Mouse (Mus musculus) hindbrain, embryonic 15.5 days (tissue): ENCODE measurements around the gene Nr2e1. TPM values are rescaled to one million over a fixed set of nuclear protein-coding genes. Genes with fewer than 3 reads are reported as not detected.

ENCODE experiments used
- ATAC-seq: fragments of 200-750 bp; cut with Nextera tagmentation; 2 replicates; pipeline ENCODE4 v1.8.0; 2017; ENCODE audit warnings: low read depth, moderate number of reproducible peaks, moderate TSS enrichment; ENCODE audit not compliant: low FRiP score
- H3K27ac ChIP-seq: fragments of 300-500 bp; sonication (generic); replicated peaks from 2 replicates; pipeline ENCODE4 v1.5.1; 2015; ENCODE audit warnings: mild to moderate bottlenecking, inconsistent platforms
- H3K27me3 ChIP-seq: fragments of 300-500 bp; sonication (generic); 2 replicates; pipeline ENCODE4 v1.6.1; 2015; ENCODE audit warnings: control low read depth, inconsistent platforms
- H3K36me3 ChIP-seq: fragments of 300-500 bp; sonication (generic); 2 replicates; pipeline ENCODE4 v1.6.1; 2015; ENCODE audit warnings: control low read depth, inconsistent platforms
- H3K4me1 ChIP-seq: fragments of 300-500 bp; sonication (generic); replicated peaks from 2 replicates; pipeline ENCODE4 v1.6.1; 2015; ENCODE audit warnings: control low read depth, inconsistent platforms
- H3K4me2 ChIP-seq: fragments of 300-500 bp; sonication (generic); 2 replicates; pipeline ENCODE4 v1.6.1; 2015; ENCODE audit warnings: moderate library complexity, mild to moderate bottlenecking, inconsistent platforms
- H3K4me3 ChIP-seq: fragments of 300-500 bp; sonication (generic); 2 replicates; pipeline ENCODE4 v1.5.1; 2015; ENCODE audit warnings: mild to moderate bottlenecking, inconsistent platforms
- H3K9ac ChIP-seq: fragments of 300-500 bp; sonication (generic); 2 replicates; pipeline ENCODE4 v1.6.1; 2015; ENCODE audit warnings: inconsistent platforms
- H3K9me3 ChIP-seq: fragments of 300-500 bp; sonication (generic); 2 replicates; pipeline ENCODE4 v1.6.1; 2016; ENCODE audit warnings: control low read depth, inconsistent platforms
- WGBS: fragments of 180-500 bp; shearing (Covaris S2); methylation state at CpG from one replicate; pipeline ENCODE4 v1.1.7; 2015; 5-methylcytosine and 5-hydroxymethylcytosine counted together
- polyA plus RNA-seq: library from polyadenylated mRNA; unstranded; fragments of >200 nt; fragmentation: Nextera tagmentation; extraction: Ambion mirVana; gene quantifications from 2 replicates; pipeline ENCODE4 v1.2.1, GENCODE M21; 2015

Gene Nr2e1
- polyA plus RNA-seq, 1 experiment from 2014 or later: 0.87 TPM

DNA sequence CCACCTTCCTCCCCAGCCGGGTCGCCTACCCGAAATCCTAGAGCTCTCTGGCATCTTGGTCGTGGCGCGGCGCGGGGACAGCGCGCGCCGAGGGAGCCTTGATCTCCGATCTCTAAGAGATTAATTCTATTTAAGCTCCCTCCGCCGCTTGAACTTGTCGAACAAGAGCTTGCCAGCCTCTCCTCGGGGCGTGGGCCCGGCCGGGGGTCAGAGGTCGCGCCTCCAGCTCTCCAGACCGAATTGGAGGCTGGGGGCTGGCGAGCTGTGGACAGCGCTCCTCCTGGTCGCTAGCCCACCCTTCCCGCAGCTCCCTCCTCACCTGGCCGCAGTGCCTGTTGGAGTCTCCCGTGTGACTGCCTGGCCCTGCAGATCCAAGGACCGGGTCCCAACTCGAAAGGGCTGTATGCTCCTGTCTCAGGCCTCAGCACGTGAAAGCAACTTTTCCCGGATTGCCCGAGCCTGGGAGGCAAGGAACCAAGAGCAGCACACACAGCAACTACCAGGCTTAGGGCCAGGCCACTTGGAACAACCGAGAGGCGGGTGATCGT lies 1.1 kb upstream of the Nr2e1 start:
- peaks cover 81% of the 10 kb centered on the region for H3K27me3 ChIP-seq
- under 1% methylated on average over 37 of the region's 37 CpGs for WGBS
- peaks cover 26% of the 10 kb centered on the region for H3K4me1 ChIP-seq
- peak overlapping the region; percentile 46 for H3K4me2 ChIP-seq
- H3K9me3 ChIP-seq: no peaks in the 10 kb centered on the region
- no peak overlapping the region for H3K27ac ChIP-seq
- no peaks in the 10 kb centered on the region for H3K36me3 ChIP-seq
- H3K9ac ChIP-seq: no peak overlapping the region
- no peak overlapping the region for H3K4me3 ChIP-seq
- no peak for ATAC-seq

DNA sequence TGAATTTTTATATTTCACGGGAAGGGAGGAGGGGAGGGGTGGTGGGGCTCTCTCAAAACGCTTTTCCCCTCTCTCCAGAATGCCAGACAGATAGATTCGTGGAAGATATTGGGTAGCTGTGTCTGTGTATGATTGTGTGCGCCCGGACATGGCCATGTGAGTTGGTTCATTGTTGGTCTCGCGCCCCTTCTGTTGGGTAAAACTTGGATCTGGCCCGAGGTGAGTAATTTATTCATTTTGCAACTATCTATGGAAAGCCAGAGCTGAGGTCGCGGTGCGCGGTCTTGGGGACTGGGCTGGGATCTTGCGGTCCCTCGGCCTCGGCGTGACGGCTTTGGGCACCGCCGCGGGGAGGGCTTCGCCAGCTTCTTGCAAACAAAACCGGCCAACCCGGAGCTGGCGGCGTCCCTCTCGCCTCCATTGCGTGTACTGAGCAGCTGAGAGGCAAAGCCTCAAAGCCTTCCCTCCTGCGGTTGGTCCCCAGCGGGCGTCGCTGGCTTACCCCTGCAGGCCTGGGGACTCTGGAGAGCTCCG lies 537 bp upstream of the Nr2e1 start:
- Histone ChIP-seq H3K4me3 (peak overlapping the region; percentile 21; the same call in 1 of the 2 replicates), H3K27ac (no peak overlapping the region)
- WGBS: under 1% methylated on average over 32 of the region's 32 CpGs

DNA sequence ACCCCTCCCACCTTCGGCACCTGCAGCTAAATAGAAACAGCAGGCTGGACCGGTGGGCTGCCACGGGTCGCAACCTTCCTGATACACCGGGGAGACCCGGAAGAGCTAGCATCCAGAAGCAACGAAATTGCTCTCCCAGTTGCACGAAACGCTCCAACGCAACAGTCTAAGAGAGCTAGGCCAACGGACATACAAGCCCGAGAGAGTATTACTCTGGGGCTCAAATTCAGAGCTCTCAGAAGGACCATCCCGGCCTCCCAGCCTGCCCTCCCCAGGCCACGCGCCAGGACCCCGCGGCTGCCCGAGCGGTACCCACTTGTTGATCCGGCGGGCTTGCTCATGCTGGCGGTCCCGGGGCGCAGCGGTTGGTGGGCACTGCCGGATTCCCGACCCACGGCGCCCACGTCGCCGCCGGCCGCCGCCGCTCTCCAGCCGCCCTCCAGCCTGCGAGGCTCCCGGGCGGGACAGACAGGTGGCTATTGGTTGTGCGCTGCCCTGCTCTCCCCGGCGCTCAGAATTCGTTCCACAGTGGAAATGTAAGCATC lies 794 bp downstream of the Nr2e1 start:
- Histone ChIP-seq H3K4me3 (peak overlapping the region; percentile 21), H3K9me3 (no peaks in the 10 kb centered on the region), H3K27ac (no peak overlapping the region), H3K36me3 (no peaks in the 10 kb centered on the region), H3K4me2 (peak overlapping the region; percentile 46; the same call in 1 of the 2 replicates), H3K27me3 (peaks cover 83% of the 10 kb centered on the region), H3K9ac (no peak overlapping the region), H3K4me1 (peaks cover 28% of the 10 kb centered on the region)
- ATAC-seq: no peak
- under 1% methylated on average over 44 of the region's 44 CpGs for WGBS

More for the DNA sequence above, 537 bp upstream of the Nr2e1 start:
- no peak for ATAC-seq
- H3K36me3 ChIP-seq: no peaks in the 10 kb centered on the region
- H3K27me3 ChIP-seq: peaks cover 81% of the 10 kb centered on the region
- H3K9ac ChIP-seq: no peak overlapping the region
- H3K4me2 ChIP-seq: peak overlapping the region; percentile 46
- no peaks in the 10 kb centered on the region for H3K9me3 ChIP-seq
- H3K4me1 ChIP-seq: peaks cover 28% of the 10 kb centered on the region

DNA sequence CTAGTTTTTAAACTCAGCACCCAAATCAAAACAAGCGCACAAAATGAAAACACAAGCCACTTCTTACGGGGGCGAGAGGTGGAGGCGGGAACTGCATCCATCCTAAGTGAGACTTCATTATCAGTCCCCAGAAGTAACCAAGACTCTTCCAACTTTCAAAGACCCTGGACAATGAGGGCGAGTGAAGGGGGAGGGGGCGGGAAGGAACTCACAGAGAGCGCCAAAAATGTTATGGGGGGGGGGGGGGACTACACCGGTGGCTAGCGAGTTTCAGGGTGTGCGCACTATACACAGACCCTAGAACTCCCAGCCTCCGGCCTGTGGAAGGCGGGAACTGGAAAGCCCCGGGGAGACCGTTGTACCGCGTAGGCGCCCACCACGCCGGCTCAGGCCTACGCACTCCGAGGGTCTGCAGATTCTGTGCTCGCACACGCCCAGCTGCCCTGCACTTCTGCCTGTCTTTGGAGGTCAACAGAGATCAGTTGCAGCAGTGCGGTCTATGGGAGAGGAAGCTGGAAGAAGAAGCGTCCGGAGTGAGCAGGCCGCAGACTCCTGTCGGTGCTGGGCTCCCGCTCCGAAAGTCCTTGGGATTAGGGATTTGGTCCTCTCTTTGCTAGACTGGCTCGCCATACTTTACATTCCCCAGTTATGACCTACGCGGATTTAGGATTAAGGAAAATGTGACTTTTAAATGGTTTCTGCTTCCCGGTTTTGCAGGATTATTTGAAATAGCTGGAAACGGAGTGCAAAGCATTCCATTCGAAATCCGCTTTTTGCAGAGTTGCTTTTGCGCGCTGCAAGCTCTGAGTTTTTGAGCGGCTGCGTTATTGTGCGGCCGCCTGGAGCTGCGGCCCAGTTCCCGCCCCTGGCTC lies 1.5 kb downstream of the Nr2e1 start:
- 2% methylated on average over 45 of the region's 45 CpGs for whole genome bisulfite sequencing
- H3K4me1 ChIP-seq: peaks cover 28% of the 10 kb centered on the region
- no peak overlapping the region for H3K27ac ChIP-seq
- no peaks in the 10 kb centered on the region for H3K9me3 ChIP-seq
- no peak for ATAC-seq
- H3K36me3 ChIP-seq: no peaks in the 10 kb centered on the region
- H3K27me3 ChIP-seq: peaks cover 83% of the 10 kb centered on the region
- no peak overlapping the region for H3K4me3 ChIP-seq
- H3K9ac ChIP-seq: no peak overlapping the region
- peak overlapping the region; percentile 46; the same call in 1 of the 2 replicates for H3K4me2 ChIP-seq

DNA sequence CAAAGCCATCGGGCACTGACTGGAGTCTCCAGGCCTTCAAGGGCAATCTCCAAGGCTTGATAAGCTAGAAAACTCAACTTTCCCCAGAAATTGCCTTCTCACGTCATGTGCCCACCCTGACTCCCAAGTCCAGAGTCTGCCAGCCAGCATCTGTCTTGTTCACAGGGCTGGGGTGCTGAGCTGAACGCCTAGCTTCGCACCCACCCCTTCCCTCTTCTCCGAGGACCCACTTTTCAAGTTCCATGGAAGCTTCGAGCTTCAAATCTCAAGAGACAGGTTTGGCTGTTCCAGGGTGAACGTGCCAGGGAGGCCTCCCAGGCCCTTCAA lies 2.5 kb downstream of the Nr2e1 start:
- H3K4me2 ChIP-seq: no peak overlapping the region
- no peak overlapping the region for H3K9ac ChIP-seq
- H3K4me1 ChIP-seq: peaks cover 28% of the 10 kb centered on the region
- H3K36me3 ChIP-seq: no peaks in the 10 kb centered on the region
- no peak overlapping the region for H3K27ac ChIP-seq
- no peak for ATAC-seq
- WGBS: 2% methylated on average over 7 of the region's 7 CpGs
- peaks cover 84% of the 10 kb centered on the region for H3K27me3 ChIP-seq
- no peak overlapping the region for H3K4me3 ChIP-seq
- no peaks in the 10 kb centered on the region for H3K9me3 ChIP-seq

DNA sequence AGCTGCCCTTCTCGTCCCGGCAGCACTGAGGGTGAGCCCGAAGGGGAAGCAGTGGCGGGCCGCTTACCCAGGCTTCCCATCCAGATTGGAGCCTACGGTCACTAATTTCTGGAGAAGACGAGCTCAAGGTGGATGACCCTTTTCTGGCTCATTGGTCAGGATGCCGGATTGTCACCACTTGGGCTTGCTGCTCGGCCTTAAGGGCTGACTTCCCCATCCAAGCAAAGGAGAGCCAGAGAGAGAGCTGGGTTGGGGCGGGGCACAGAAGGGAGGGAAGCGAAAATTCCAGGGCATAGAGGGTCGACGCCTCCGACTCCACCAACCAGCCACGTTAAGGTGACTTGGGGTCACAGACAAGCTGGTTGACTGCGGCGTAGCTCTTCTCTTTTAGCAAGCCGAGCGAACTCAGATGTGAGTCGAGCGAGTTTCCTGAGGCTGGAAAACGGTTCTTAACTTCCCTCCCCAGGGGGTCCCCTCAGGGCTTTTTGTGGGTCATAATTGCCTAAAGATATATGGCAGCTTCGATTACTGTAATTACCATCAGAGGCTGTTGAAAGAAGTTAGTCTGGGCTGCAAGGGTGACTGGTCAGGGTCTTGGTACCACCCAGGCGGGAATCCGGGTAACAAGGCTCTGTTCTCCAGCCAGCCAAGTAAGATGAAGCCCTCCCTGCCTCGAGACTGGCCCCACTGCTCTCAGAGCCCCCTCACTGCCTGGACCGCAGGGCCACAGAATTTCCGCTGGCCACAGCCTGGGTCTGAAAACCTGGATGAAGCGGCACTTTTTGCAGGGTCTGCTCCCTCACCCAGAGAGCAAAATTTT lies 3.1 kb downstream of the Nr2e1 start:
- Histone ChIP-seq H3K27ac (no peak overlapping the region), H3K36me3 (no peaks in the 10 kb centered on the region), H3K4me1 (peaks cover 28% of the 10 kb centered on the region), H3K4me3 (peak overlapping the region; percentile 7; the same call in 1 of the 2 replicates), H3K4me2 (no peak overlapping the region), H3K27me3 (peaks cover 84% of the 10 kb centered on the region), H3K9me3 (no peaks in the 10 kb centered on the region), H3K9ac (no peak overlapping the region)
- no peak for ATAC-seq
- WGBS: 2% methylated on average over 29 of the region's 29 CpGs

DNA sequence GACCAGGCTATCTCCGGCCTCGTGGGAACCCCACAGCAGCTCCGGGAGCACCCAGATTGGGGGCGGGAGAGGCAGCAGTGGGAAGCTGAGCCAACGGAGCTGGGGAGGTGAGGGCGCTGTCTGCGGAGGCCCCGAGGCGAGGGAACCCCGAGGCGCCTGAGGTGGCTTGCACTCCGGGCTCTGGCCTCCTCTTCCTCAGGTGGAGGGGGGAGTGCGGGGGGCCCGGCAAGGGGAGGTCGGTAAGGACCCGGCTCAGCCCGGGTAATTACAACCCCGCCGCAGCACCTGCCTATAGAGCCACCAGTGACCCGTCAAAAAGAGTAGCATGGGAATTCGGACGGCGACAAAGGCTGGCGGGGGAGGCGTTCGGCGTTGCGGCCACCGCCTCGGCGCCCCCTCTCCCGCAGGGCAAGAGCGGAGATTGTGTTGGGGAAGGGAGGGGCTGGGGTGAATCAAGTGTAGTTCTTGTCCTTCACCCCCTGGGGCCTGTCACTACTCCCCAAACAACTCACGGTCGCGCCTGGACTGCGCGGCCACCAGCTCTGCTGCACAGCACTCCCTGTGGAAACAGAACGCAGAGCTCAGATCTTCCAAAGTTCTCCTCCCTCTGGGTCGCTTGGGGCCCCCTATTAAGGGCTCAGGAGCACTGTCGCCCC lies 3.8 kb downstream of the Nr2e1 start:
- Histone ChIP-seq H3K27me3 (peaks cover 84% of the 10 kb centered on the region), H3K27ac (no peak overlapping the region), H3K9me3 (no peaks in the 10 kb centered on the region), H3K36me3 (no peaks in the 10 kb centered on the region), H3K4me3 (peak overlapping the region; percentile 7; the same call in 1 of the 2 replicates), H3K4me2 (peak overlapping the region; percentile 11; the same call in 1 of the 2 replicates), H3K4me1 (peaks cover 27% of the 10 kb centered on the region), H3K9ac (no peak overlapping the region)
- ATAC-seq: peak; percentile 27; the same call in 1 of the 2 replicates
- WGBS: 1% methylated on average over 39 of the region's 41 CpGs

DNA sequence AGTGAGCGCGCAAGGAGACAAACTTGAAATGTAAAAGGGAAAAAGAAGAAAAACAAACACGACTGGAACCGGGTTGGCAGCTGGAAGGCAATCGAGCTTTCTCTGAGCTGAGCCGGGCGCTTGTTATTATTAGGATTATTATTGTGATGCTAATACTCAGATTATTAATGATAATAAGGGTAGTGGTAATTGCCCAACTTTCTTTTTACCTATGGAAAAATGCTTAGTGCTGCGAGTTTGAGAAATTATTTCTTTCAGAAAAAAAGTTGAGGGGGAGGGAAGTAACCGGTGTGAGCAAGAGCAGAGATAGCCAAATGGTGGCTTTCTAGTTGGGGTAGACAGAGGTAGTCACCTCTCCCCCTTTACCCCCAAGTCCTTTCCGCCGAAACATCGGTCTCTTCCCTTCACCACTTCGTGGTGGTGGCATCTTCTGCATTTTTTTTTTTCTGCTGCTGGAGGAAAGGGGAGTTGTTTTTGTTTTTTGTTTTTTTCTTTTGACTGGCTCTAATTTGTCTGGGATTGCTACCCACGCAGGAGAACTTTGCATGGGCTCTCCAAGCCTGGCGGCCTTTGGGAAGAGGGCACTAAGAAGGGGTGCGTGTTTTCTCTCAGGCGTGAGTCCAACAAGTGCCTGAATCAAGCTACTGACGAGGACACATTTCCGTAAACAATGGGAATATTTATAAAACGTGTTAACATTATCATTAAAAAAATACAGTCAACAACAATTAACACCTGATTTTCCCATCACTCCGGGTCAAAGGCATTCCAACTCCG lies 4.5 kb downstream of the Nr2e1 start:
- ATAC-seq: no peak
- peaks cover 86% of the 10 kb centered on the region for H3K27me3 ChIP-seq
- no peaks in the 10 kb centered on the region for H3K9me3 ChIP-seq
- H3K9ac ChIP-seq: no peak overlapping the region
- H3K27ac ChIP-seq: no peak overlapping the region
- H3K4me3 ChIP-seq: peak overlapping the region; percentile 7; the same call in 1 of the 2 replicates
- peaks cover 20% of the 10 kb centered on the region for H3K4me1 ChIP-seq
- H3K36me3 ChIP-seq: no peaks in the 10 kb centered on the region
- WGBS: under 1% methylated on average over 22 of the region's 22 CpGs
- 0 out of 2 replicates have a peak overlapping the region, but pooled peaks have one; percentile 11 for H3K4me2 ChIP-seq

DNA sequence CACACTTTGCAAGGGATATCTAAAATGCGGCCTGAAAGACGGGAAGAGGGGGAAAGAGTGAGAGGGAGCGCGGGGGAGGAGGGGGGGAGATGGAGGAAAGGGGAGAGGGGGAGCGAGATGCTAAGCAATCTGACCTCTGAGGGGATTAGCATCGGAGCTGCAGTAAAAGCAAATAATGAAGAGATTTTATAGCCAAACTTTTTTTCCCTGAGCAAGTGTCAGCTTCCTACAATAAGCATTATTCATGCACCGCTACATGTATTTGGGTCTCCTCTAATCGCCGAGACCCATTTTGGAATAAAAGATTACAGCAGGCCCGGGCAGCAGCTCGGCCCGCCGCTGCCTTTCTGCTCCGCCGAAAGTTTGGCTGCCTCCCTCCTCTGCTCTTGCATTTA lies 5.2 kb downstream of the Nr2e1 start:
- H3K27ac ChIP-seq: no peak overlapping the region
- no peak overlapping the region for H3K4me3 ChIP-seq
- no peak overlapping the region for H3K4me2 ChIP-seq
- H3K27me3 ChIP-seq: peaks cover 89% of the 10 kb centered on the region
- H3K9me3 ChIP-seq: no peaks in the 10 kb centered on the region
- no peak for ATAC-seq
- H3K36me3 ChIP-seq: no peaks in the 10 kb centered on the region
- H3K4me1 ChIP-seq: peaks cover 14% of the 10 kb centered on the region; the same call in 1 of the 2 replicates
- no peak overlapping the region for H3K9ac ChIP-seq
- 1% methylated on average over 15 of the region's 15 CpGs for WGBS

DNA sequence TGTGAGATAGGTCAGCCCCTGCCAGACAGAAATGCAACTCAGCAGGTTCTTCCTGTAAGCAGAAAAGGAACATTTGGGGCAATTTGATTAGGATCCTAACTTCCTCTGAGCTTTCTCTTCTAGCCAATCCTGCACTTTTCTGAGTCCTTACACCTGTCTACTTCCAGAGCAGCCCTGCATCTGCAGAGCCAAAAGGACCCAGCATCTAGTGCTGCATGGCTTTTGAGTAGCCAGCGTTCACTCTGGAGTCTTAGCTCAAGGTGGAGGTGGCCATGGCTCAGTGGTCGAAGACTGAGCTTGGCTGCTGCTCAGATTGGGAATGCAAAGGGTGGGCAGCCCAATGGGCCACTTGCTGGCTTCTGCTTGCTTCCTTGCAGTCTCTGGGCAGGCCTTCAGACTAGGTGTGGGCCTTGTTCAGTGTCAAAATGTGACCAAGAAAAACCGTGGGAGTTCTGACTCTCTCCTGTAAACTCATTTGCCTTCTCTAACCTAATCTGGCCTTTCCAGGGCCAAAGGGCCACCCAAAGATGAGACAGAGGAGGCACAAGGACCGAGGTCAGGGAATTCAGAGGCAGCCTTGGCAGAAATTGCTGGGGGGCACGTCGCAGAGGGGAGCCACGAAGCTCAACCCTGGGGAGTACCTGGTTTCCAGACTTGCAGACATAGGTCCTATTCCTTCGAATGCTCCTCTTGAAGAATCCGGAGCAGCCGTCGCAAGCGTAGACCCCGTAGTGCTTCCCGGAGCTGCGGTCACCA lies 5.7 kb downstream of the Nr2e1 start:
- no peak overlapping the region for H3K27ac ChIP-seq
- no peak overlapping the region for H3K9ac ChIP-seq
- no peaks in the 10 kb centered on the region for H3K9me3 ChIP-seq
- no peak overlapping the region for H3K4me2 ChIP-seq
- no peak overlapping the region for H3K4me3 ChIP-seq
- H3K36me3 ChIP-seq: no peaks in the 10 kb centered on the region
- H3K4me1 ChIP-seq: peaks cover 14% of the 10 kb centered on the region
- no peak for ATAC-seq
- peaks cover 92% of the 10 kb centered on the region for H3K27me3 ChIP-seq
- 1% methylated on average over 15 of the region's 15 CpGs for WGBS
